Mouse (Mus musculus): Measurements from ENCODE around the gene Lrwd1.
"Not testable (repeated sequence)": the region's sequence is repeated elsewhere in the genome, so short reads cannot be mapped to it uniquely, and the experiment has no call there.

Gene Lrwd1

DNA sequence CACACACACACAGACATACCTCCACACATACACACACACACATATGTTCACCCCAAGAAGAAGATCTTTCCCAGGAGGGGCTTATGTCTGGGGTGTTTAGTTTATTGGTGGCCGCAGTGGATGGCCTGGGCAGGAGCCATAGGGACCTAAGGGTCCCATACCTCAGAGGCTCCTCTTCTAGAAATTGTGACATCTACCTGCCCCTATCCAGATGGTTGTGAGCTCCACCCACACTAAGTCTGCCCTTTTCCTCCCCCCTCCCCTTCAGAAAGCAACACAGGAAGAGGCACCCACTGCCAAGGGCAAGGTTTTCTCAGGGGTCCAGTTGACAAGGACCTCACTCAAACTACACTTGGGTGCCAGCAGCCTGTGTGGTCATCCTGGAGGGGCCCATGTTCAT is 11.1 kb upstream of the Lrwd1 start:
- no peak for DNase-seq

DNA sequence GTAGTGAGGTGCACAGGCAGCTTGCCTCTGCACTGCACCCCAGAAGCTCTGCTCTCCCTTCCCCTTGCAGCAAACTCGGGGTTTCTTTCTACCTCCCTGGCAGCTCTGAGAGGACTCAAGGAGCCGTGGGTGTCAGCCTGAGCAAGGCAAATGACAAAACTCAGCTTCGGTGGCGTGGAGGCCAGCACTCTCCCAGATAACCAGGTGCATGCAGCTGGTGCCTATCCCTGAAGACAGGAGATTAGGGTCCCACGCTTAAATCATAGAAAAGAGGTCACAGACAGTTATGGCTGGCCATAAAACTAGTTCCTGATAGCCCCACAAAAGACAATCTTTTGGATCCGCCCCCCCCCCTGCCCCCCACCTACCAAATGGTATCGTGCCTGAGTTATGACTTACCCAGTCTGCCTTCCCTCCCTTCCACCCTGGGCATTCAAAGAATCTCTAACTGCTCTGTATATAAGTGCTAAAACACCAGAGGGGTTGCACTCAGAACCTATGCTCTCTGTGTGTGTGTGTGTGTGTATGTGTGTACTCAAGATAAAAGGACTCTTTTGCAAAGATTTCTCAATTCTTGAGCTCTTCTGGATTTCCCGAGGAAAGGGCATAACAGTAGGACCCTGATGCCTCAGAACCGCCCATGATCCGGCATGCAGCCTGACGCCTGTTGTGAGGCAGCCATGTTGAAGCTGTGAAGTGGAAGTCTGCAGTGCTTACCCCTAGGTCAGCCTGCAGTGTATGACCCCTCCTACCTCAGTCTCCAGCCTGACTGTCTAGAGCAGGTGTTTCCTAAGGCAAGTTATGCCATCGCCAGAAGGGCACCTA is 8.9 kb upstream of the Lrwd1 start:
- DNase-seq: no peak

- no peak for DNase-seq
Observed at GRCm38 (mm10) chr5:136143161-136143755, 7.4 kb upstream of the Lrwd1 start.

DNA sequence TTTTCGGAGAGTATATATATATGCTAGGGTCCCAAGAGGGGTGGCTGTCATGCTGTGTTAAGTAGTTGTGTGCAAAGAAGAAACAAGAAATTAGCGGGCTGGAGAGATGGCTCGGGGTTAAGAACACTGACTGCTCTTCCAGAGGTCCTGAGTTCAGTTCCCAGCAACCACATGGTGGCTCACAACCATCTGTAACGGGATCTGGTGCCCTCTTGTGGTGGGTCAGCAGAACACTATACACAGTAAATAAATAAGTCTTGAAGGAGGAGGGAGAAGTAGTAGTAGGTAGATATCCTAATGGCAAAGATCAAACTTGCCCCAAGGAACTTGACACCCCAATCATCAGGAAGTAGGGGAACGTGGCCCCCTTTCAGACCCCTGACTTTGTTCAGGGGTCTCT is 6.9 kb upstream of the Lrwd1 start:
- no peak for DNase-seq

GRCm38 (mm10) chr5:136140057-136140482 is 4.2 kb upstream of the Lrwd1 start:
- DNase-seq: no peak

GRCm38 (mm10) chr5:136139393-136139792 is 3.5 kb upstream of the Lrwd1 start:
- DNase-seq: no peak

- peak; percentile 44 for DNase-seq
Observed at GRCm38 (mm10) chr5:136137658-136138274, 1.9 kb upstream of the Lrwd1 start.

DNA sequence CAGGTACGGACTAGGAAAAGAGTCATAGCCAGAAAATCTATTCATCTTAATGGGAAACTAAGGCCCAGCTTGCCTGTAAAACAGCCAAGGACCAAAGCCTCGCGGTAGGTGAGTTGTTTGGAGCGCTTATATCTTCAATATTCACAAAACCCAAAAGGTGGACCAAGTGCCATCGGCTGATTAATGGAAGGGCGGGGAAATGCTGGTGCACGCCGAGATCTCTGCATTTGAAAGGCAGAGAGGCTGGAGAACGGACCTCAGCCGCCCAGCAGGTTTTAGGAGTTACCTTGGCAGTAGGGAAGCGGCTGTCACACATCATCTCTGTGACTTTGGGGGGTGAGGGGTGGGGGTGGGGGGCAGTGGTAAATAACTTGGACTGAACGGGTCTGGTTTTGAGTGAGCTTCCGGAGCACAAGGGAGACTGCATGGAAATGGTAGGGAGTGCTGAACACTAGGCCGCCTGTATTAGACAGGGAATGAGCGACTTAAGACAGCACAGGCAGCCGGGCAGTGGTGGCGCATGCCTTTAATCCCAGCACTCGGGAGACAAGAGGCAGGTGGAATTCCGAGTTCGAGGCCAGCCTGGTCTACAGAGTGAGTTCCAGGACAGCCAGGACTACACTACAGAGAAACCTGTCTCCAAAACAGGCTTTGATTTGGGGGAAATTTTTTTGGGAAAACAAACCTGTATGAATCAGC is 567 bp upstream of the Lrwd1 start:
- no peak for DNase-seq

DNA sequence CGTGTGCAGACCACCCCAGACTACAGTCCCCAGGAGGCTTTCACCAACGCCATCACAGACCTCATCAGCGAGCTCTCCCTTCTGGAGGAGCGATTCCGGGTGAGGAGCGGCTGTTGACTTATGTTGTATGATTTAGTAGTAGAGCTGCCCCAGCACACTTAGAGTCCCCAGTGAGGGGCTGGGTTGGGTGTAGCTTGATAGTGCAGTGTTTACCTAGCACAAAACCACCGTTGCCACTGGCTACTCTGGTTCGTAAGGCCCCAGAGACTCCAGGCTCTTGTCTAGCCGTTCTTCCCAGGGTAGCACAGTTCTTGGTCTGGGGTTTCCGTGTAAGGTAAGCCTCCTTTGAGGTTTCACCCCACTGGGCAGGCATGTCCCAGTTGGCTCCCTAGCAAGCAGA is 13.7 kb downstream of the Lrwd1 start:
- DNase-seq: no peak

DNA sequence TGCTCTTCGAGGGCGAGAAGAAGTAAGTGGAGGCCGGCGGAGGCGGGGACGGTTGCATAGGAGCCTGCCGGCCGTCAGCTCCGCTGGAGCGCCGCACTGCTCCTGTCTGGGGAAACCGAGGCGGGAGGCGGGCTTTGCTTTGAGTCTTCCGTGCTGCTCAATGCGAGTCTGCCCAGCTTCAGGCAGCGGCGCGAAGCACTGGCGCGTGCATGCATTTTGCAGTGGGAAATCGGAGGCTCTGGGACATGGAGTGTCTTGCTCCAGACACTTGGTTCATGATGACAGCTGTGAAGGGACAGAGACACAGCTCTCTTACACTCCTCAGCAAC is 19.1 kb downstream of the Lrwd1 start:
- no peak for DNase-seq

GRCm38 (mm10) chr5:136115891-136116783 is 19.7 kb downstream of the Lrwd1 start, which contains the start of gene Polr2j:
Gene Polr2j, plus strand, starts transcription at chr5:136116631.
- peak; percentile 98 for DNase-seq

GRCm38 (mm10) chr5:136113546-136113945 is 22.3 kb downstream of the Lrwd1 start:
- not testable (repeated sequence) for DNase-seq

- DNase-seq: no peak
Observed at GRCm38 (mm10) chr5:136109042-136109441, 26.8 kb downstream of the Lrwd1 start.

DNA sequence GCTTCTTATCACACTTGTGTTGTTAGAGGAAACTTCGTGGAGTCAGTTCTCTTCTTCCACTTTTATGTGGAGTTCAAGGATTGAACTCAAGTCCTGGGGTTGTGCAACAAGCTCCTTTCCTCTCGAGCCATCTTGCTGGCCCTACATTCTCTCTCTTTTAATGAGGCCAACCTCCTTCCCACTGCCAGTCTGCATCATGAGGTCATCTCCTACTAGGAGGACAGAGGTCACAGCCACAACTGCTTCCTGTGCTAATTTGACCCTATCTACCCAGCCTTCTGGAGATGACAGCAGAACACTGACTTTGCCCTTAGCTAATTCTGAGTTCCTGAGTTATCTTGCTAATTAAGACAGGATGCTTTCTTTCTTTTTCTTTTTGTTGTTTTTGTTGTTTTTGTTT is 27.4 kb downstream of the Lrwd1 start:
- DNase-seq: no peak

DNA sequence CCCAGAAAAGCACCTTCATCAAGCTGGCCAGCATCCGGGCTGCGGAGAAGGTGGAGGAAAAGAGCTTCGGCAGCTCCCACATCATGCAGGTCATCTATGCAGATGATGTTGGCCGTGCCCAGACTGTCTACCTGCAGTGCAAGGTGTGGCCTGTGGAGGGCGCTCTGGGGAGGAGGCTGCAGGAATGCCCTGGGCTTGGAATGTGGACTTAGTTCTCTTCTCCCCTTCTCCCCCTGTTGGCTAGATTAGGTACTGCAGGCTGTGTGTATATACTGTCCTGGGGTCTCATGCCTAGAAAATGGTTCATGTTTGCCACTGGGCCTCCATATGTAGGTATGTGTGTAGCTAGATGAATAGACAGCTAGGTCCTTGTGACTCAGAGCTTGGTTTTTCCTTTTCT is 31.4 kb downstream of the Lrwd1 start:
- no peak for DNase-seq

- DNase-seq: peak; percentile 69
Observed at GRCm38 (mm10) chr5:136102099-136102820, 33.6 kb downstream of the Lrwd1 start.

- DNase-seq: no peak
Observed at GRCm38 (mm10) chr5:136098536-136098935, 37.3 kb downstream of the Lrwd1 start.

- DNase-seq: no peak
Observed at GRCm38 (mm10) chr5:136095089-136095488, 40.8 kb downstream of the Lrwd1 start.

- DNase-seq: no peak
Observed at GRCm38 (mm10) chr5:136094249-136095010, 41.4 kb downstream of the Lrwd1 start.

- DNase-seq: no peak
Observed at GRCm38 (mm10) chr5:136091927-136092326, 43.9 kb downstream of the Lrwd1 start.

Measured in cerebellum, adult 8-10 months (tissue).